Mouse (Mus musculus): ENCODE data around the gene Pde4c.
A peak's percentile ranks its signal among the peaks of the same experiment; 100 is the strongest.

- TF ChIP-seq POLR2A (IDR thresholded peaks at IDR 0.05; ENCODE audit: borderline replicate concordance, extremely low read depth, low read depth, low read length) (peak; percentile 66; the same call in 1 of the 2 replicates), CTCF (IDR thresholded peaks at IDR 0.05; ENCODE audit: insufficient read depth, low read length) (peak; percentile 67)
These were observed 23.0 kb upstream of the Pde4c start for GRCm38 (mm10) chr8:70700555-70700922.

Measured in lung, adult 2 months (tissue).